Mouse (Mus musculus): ENCODE results near the gene Jph4. TPM values are rescaled to one million over a fixed set of nuclear protein-coding genes. Genes with fewer than 3 reads are reported as not detected.

The Jph4 gene
- total and polyA plus RNA-seq, 2 experiments = not detected

DNA sequence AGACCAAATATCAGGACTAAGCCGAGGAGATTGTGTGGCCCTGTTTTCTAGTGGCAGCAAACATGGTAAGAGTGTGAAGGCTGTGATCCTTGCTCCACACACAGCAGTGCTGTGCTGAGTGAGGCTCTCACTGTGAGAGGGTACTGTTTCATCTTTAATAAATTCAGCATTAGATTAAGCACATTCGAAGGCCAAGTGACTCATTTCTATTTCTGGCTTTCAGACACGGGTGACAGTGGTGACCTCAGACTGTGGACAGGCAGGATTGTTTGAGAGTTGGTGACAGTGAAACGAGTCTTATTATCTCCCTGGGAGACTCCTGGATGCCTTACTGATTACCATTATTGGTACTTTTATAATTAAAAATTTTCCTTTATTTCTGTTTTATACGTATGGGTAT is 9.0 kb upstream of the Jph4 start:
- TF ChIP-seq POLR2A (IDR thresholded peaks at IDR 0.05; ENCODE audit: extremely low read depth, insufficient read depth, low read length) (no peak), CTCF (IDR thresholded peaks at IDR 0.05; ENCODE audit: low read depth, low read length) (no peak)
- Histone ChIP-seq H3K27me3 (ENCODE audit: control insufficient read depth, insufficient read depth, low read length) (no peaks in the 10 kb centered on the region), H3K79me2 (ENCODE audit: control insufficient read depth, insufficient read depth, low read length) (no peaks in the 10 kb centered on the region), H3K27ac (replicated peaks; ENCODE audit: insufficient read depth, low read depth, low read length) (no peak overlapping the region), H3K9ac (ENCODE audit: low read depth, low read length) (no peak overlapping the region), H3K4me1 (ENCODE audit: control insufficient read depth, insufficient read depth, low read length) (peaks cover 1% of the 10 kb centered on the region; the same call in 1 of the 2 replicates), H3K36me3 (ENCODE audit: control insufficient read depth, insufficient read depth, low read length) (no peaks in the 10 kb centered on the region), H3K4me3 (ENCODE audit: insufficient read depth, low read depth, low read length) (no peak overlapping the region)
- no peak for DNase-seq (ENCODE audit: extremely low read depth, low read depth, low spot score)
- 75% methylated on average over 5 of the region's 5 CpGs for WGBS

DNA sequence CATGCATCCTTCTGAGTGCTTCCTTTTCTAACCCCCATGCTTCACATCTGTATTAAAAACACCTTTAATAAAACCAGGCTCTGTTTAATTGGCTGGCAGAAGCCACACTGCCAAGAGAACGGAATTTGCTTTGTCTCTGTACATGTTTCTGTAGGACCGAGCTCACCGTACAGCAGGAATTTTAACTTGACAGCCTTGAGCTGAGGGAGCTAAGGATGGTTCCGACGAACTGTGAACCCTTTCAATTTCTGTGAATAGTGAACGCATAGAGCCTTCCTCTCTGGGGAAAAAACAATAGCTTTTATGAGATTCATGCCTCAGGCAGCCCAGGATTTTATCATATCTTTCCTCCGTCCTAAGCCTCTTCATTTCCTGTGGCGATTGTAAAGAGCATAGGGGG is 5.6 kb upstream of the Jph4 start:
- Histone ChIP-seq H3K4me1 (ENCODE audit: control insufficient read depth, insufficient read depth, low read length) (peaks cover 1% of the 10 kb centered on the region; the same call in 1 of the 2 replicates), H3K36me3 (ENCODE audit: control insufficient read depth, insufficient read depth, low read length) (no peaks in the 10 kb centered on the region), H3K4me3 (ENCODE audit: insufficient read depth, low read depth, low read length) (no peak overlapping the region), H3K9ac (ENCODE audit: low read depth, low read length) (no peak overlapping the region), H3K27me3 (ENCODE audit: control insufficient read depth, insufficient read depth, low read length) (no peaks in the 10 kb centered on the region), H3K79me2 (ENCODE audit: control insufficient read depth, insufficient read depth, low read length) (no peaks in the 10 kb centered on the region), H3K27ac (replicated peaks; ENCODE audit: insufficient read depth, low read depth, low read length) (no peak overlapping the region)
- 62% methylated on average over 8 of the region's 8 CpGs for WGBS
- no peak for DNase-seq (ENCODE audit: extremely low read depth, low read depth, low spot score)
- TF ChIP-seq POLR2A (IDR thresholded peaks at IDR 0.05; ENCODE audit: extremely low read depth, insufficient read depth, low read length) (no peak), CTCF (IDR thresholded peaks at IDR 0.05; ENCODE audit: low read depth, low read length) (no peak)

DNA sequence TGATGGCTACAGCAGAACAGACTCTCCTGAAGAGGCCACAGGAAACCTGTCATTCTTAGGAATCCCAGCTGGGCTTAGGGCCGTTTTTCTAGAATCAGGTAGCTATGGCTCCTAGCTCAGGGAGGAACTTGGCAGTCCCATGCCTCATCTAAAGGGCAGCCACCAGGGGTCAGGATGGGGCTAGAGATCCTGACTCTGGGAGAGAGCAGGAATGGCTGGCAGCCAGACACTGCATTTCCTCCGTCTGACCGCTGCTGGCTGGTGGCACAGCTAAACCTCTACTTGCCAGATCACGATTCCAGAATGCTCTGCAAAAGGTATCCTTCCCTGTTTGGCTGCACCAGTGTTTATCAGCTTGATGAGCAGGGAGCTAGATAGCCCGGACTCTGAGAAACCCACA is 5.2 kb upstream of the Jph4 start:
- Histone ChIP-seq H3K36me3 (ENCODE audit: control insufficient read depth, insufficient read depth, low read length) (no peaks in the 10 kb centered on the region), H3K4me1 (ENCODE audit: control insufficient read depth, insufficient read depth, low read length) (peaks cover 1% of the 10 kb centered on the region; the same call in 1 of the 2 replicates), H3K9ac (ENCODE audit: low read depth, low read length) (no peak overlapping the region), H3K79me2 (ENCODE audit: control insufficient read depth, insufficient read depth, low read length) (no peaks in the 10 kb centered on the region), H3K4me3 (ENCODE audit: insufficient read depth, low read depth, low read length) (no peak overlapping the region), H3K27ac (replicated peaks; ENCODE audit: insufficient read depth, low read depth, low read length) (no peak overlapping the region), H3K27me3 (ENCODE audit: control insufficient read depth, insufficient read depth, low read length) (0 out of 2 replicates have a peak, but pooled peaks cover under 1% of the 10 kb centered on the region)
- WGBS = 6% methylated on average over 5 of the region's 5 CpGs
- peak; percentile 84 for DNase-seq (ENCODE audit: extremely low read depth, low read depth, low spot score)
- peak; percentile 98 for TF ChIP-seq CTCF (IDR thresholded peaks at IDR 0.05; ENCODE audit: low read depth, low read length)
- no peak for TF ChIP-seq POLR2A (IDR thresholded peaks at IDR 0.05; ENCODE audit: extremely low read depth, insufficient read depth, low read length)

DNA sequence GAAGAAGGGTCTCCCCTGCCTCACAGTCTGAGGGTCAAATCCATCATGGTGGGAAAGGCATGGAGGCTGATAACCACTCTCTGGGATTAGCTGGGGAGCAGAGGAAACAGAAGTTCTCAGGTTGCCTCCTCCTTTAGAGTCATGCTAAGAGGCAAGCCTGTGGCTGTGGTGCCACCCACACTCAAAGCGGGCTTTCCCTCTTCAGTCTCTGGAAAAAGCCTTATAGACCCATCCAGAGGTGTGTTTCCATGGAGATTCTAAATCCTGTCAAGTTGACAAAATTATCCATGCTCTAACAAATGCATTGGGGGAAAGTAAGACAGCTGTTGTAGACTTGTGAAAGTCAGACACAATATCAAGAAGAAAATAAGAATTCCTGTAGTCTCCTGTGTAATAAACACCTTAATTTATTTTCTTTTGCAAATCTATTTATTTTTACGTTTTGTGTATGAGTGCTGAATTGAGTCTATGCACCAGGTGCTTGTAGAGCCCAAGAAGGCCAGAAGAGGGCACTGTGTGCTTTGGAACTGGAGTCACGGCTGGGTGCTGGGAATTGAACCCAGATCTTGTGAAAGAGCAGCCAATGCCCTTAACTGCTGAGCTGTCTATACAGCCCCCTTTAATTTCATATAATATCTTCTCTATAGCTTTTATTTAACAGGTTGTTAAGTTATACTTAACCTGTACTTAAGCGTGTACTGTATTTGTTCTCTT is 2.8 kb upstream of the Jph4 start:
- Histone ChIP-seq H3K4me1 (ENCODE audit: control insufficient read depth, insufficient read depth, low read length) (peaks cover 1% of the 10 kb centered on the region; the same call in 1 of the 2 replicates), H3K9ac (ENCODE audit: low read depth, low read length) (no peak overlapping the region), H3K36me3 (ENCODE audit: control insufficient read depth, insufficient read depth, low read length) (no peaks in the 10 kb centered on the region), H3K27me3 (ENCODE audit: control insufficient read depth, insufficient read depth, low read length) (peaks cover 13% of the 10 kb centered on the region), H3K79me2 (ENCODE audit: control insufficient read depth, insufficient read depth, low read length) (no peaks in the 10 kb centered on the region), H3K27ac (replicated peaks; ENCODE audit: insufficient read depth, low read depth, low read length) (no peak overlapping the region), H3K4me3 (ENCODE audit: insufficient read depth, low read depth, low read length) (no peak overlapping the region)
- WGBS = 75% methylated on average over 4 of the region's 4 CpGs
- TF ChIP-seq POLR2A (IDR thresholded peaks at IDR 0.05; ENCODE audit: extremely low read depth, insufficient read depth, low read length) = no peak
- TF ChIP-seq CTCF (IDR thresholded peaks at IDR 0.05; ENCODE audit: low read depth, low read length) = peak; percentile 58
- no peak for DNase-seq (ENCODE audit: extremely low read depth, low read depth, low spot score)

DNA sequence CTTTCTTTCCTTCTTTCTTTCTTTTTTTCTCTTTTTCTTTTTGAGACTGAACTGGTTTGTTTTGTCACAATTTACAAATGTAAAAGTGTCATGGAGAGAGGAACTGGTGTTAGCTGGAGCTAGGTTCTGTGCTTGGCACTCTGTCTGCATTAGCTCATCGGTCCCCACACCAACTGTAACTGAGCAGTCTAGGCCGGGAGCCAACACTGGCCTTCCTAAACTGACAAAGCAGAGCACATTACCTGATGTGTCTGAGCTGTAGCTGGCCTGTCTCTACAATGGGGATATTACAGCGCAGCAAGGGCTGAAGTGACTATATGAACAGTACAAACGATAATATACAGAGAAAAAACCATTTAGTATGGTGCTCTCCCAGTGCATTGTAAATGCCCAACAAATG is 2.1 kb upstream of the Jph4 start:
- Histone ChIP-seq H3K9ac (ENCODE audit: low read depth, low read length) (no peak overlapping the region), H3K36me3 (ENCODE audit: control insufficient read depth, insufficient read depth, low read length) (no peaks in the 10 kb centered on the region), H3K4me3 (ENCODE audit: insufficient read depth, low read depth, low read length) (no peak overlapping the region), H3K27ac (replicated peaks; ENCODE audit: insufficient read depth, low read depth, low read length) (no peak overlapping the region), H3K79me2 (ENCODE audit: control insufficient read depth, insufficient read depth, low read length) (no peaks in the 10 kb centered on the region), H3K4me1 (ENCODE audit: control insufficient read depth, insufficient read depth, low read length) (peaks cover 1% of the 10 kb centered on the region; the same call in 1 of the 2 replicates), H3K27me3 (ENCODE audit: control insufficient read depth, insufficient read depth, low read length) (peaks cover 19% of the 10 kb centered on the region)
- TF ChIP-seq CTCF (IDR thresholded peaks at IDR 0.05; ENCODE audit: low read depth, low read length) = no peak
- WGBS = 64% methylated on average over 4 of the region's 4 CpGs
- DNase-seq (ENCODE audit: extremely low read depth, low read depth, low spot score) = no peak

DNA sequence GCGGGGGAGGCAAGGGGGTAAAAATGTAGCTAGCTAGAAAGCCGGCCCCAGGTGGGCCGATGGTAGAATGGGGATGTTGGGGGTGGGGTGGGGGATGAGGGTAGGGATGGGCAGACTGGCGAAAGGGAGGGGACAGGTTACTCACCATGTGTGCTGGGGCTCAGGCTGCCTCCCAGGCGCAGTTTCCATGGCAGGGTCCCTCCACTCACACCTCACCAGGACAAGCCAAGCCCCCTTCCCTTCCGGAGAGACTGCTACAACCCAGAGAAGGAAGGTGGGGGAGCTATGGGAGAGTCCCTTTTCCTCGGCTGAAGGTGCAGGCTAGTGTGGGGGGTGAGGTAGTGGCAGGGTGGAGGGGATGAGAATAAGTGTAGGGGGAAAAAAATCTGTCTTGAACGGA is 889 bp downstream of the Jph4 start:
- peaks cover 24% of the 10 kb centered on the region for H3K27me3 ChIP-seq (ENCODE audit: control insufficient read depth, insufficient read depth, low read length)
- 3% methylated on average over 8 of the region's 8 CpGs for WGBS

More for the DNA sequence above, 889 bp downstream of the Jph4 start:
- TF ChIP-seq CTCF (IDR thresholded peaks at IDR 0.05; ENCODE audit: low read depth, low read length) (no peak), POLR2A (IDR thresholded peaks at IDR 0.05; ENCODE audit: extremely low read depth, insufficient read depth, low read length) (no peak)
- Histone ChIP-seq H3K9ac (ENCODE audit: low read depth, low read length) (no peak overlapping the region), H3K27ac (replicated peaks; ENCODE audit: insufficient read depth, low read depth, low read length) (no peak overlapping the region), H3K4me3 (ENCODE audit: insufficient read depth, low read depth, low read length) (no peak overlapping the region), H3K36me3 (ENCODE audit: control insufficient read depth, insufficient read depth, low read length) (no peaks in the 10 kb centered on the region), H3K4me1 (ENCODE audit: control insufficient read depth, insufficient read depth, low read length) (no peaks in the 10 kb centered on the region), H3K79me2 (ENCODE audit: control insufficient read depth, insufficient read depth, low read length) (no peaks in the 10 kb centered on the region)
- no peak for DNase-seq (ENCODE audit: extremely low read depth, low read depth, low spot score)
